Mouse (Mus musculus): Measurements from ENCODE around the gene Dcaf5. TPM values are rescaled to one million over a fixed set of nuclear protein-coding genes. Genes with fewer than 3 reads are reported as not detected.

The Dcaf5 gene
- total RNA-seq (2023) = 10 to 100 TPM; 29.0 to 29.2 TPM

GRCm38 (mm10) chr12:80436336-80436976 lies at the start of gene Dcaf5:
Dcaf5 (minus strand) TSS chr12:80436601.

GRCm38 (mm10) chr12:80462942-80463651 lies 26.7 kb upstream of the Dcaf5 start, which contains the start of gene Exd2:
Exd2 (plus strand) TSS chr12:80463095.

Other genes with a start within 250 kb of the Dcaf5 start
- gene Actn1, start 176.2 kb downstream of the Dcaf5 start, total RNA-seq (2023) = 100 to 1,000 TPM; 419 to 476 TPM
- 10 to 100 TPM in 1 of 2 experiments, 1 to 10 TPM in 1; 9.4 to 11.2 TPM for gene Exd2, start 26.5 kb upstream of the Dcaf5 start, total RNA-seq (2023)
- not detected for gene Galnt16, start 81.7 kb upstream of the Dcaf5 start, total RNA-seq (2023)
- gene Slc39a9, start 207.3 kb upstream of the Dcaf5 start, total RNA-seq (2023) = 10 to 100 TPM; 15.7 to 18.0 TPM
- 10 to 100 TPM; 24.2 to 28.9 TPM for gene Erh, start 207.7 kb upstream of the Dcaf5 start, total RNA-seq (2023)

Data from neutrophil, adult 59 days (primary cell).